Mouse (Mus musculus) midbrain, embryonic 12.5 days (tissue): ENCODE data around the gene Nfkbiz. TPM values are rescaled to one million over a fixed set of nuclear protein-coding genes. Genes with fewer than 3 reads are reported as not detected.

ENCODE experiments used
- ATAC-seq: fragments of 200-750 bp; cut with Nextera tagmentation; 2 replicates; pipeline ENCODE4 v1.8.0; 2017; ENCODE audit warnings: low read depth, moderate TSS enrichment, moderate library complexity; ENCODE audit not compliant: low FRiP score
- H3K27ac ChIP-seq: fragments of 300-500 bp; sonication (generic); replicated peaks from 2 replicates; pipeline ENCODE4 v1.5.1; 2016; ENCODE audit warnings: mild to moderate bottlenecking
- H3K27me3 ChIP-seq: fragments of 300-500 bp; sonication (generic); 2 replicates; pipeline ENCODE4 v1.6.1; 2016; ENCODE audit warnings: mild to moderate bottlenecking
- H3K36me3 ChIP-seq: fragments of 300-500 bp; sonication (generic); 2 replicates; pipeline ENCODE4 v1.6.1; 2016
- H3K4me1 ChIP-seq: fragments of 300-500 bp; sonication (generic); 2 replicates; pipeline ENCODE4 v1.6.1; 2016
- H3K4me2 ChIP-seq: fragments of 300-500 bp; sonication (generic); replicated peaks from 2 replicates; pipeline ENCODE4 v1.6.1; 2016; ENCODE audit warnings: mild to moderate bottlenecking, moderate library complexity
- H3K4me3 ChIP-seq: fragments of 300-500 bp; sonication (generic); 2 replicates; pipeline ENCODE4 v1.5.1; 2016; ENCODE audit warnings: mild to moderate bottlenecking
- H3K9ac ChIP-seq: fragments of 300-500 bp; sonication (generic); replicated peaks from 2 replicates; pipeline ENCODE4 v1.6.1; 2016; ENCODE audit warnings: mild to moderate bottlenecking, moderate library complexity
- H3K9me3 ChIP-seq: fragments of 300-500 bp; sonication (generic); 2 replicates; pipeline ENCODE4 v1.6.1; 2016; ENCODE audit warnings: mild to moderate bottlenecking
- WGBS: fragments of 180-500 bp; shearing (Covaris S2); methylation state at CpG from one replicate; pipeline ENCODE4 v1.1.7; 2016; 5-methylcytosine and 5-hydroxymethylcytosine counted together
- polyA plus RNA-seq: library from polyadenylated mRNA; unstranded; fragments of >200 nt; fragmentation: Nextera tagmentation; extraction: Ambion mirVana; gene quantifications from 2 replicates; pipeline ENCODE4 v1.2.1, GENCODE M21; 2016

The Nfkbiz gene
- polyA plus RNA-seq, 1 experiment from 2014 or later = 1.5 TPM

DNA sequence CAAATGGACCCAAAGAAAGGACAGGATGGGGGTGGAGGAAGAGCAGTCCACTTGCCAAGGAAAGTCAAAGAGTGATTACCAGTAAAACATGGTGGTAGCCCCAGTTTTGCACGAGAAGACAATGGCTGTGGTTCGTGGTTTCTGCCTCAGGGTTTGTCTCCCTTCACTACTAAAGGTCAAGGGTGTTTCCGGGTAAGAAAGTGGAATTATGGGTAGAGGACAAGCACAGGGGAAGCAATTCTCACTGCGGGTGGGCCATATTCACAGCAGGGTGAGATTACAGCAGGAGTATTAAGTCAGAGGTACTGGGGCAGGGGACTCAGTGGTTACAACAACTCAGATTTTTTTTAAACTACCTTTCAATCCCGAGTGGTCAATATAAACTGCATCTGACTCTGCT, 50.0 kb downstream of the Nfkbiz start:
- Histone ChIP-seq H3K9me3 (no peaks in the 10 kb centered on the region), H3K27me3 (no peaks in the 10 kb centered on the region), H3K4me1 (no peaks in the 10 kb centered on the region), H3K9ac (no peak overlapping the region), H3K4me3 (no peak overlapping the region), H3K27ac (no peak overlapping the region), H3K4me2 (no peak overlapping the region), H3K36me3 (no peaks in the 10 kb centered on the region)
- 91% methylated on average over 5 of the region's 5 CpGs for WGBS
- ATAC-seq = no peak

DNA sequence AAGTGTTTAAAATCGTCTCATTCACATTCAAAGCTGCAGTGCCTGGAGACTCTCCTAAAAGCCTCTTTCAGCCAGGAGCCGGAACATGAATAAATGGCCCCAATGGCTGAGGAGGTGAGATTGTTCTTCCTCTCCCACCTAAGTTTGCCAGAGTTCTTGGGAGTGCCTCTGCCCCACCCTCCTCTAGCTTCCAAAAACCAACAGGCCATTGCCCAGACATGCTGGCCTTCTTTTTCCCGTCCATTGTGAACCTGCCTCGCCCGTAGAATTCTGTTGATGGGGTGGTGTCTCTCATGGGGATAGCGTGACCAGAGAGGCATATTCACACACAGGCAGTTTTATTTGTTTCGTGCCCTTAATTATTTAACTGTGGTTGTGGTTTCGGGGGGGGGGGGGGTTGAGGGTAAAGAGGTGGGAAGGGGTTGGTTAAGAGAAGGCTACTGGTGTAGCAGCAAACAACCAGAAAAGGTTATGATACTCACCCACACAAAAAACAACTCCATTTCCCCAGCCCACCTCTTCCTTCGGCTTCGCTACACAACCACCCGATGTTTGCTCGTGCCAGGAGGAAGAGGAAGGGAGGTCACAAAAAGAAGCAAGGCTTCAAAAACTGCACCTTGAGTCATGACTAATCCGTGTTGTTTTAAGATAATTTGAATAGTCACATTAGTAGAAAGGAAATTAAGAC, 51.2 kb downstream of the Nfkbiz start:
- Histone ChIP-seq H3K27me3 (no peaks in the 10 kb centered on the region), H3K9me3 (no peaks in the 10 kb centered on the region), H3K9ac (no peak overlapping the region), H3K4me3 (no peak overlapping the region), H3K27ac (no peak overlapping the region), H3K4me1 (no peaks in the 10 kb centered on the region), H3K4me2 (no peak overlapping the region), H3K36me3 (no peaks in the 10 kb centered on the region)
- ATAC-seq = no peak
- WGBS = 88% methylated on average over 13 of the region's 13 CpGs

DNA sequence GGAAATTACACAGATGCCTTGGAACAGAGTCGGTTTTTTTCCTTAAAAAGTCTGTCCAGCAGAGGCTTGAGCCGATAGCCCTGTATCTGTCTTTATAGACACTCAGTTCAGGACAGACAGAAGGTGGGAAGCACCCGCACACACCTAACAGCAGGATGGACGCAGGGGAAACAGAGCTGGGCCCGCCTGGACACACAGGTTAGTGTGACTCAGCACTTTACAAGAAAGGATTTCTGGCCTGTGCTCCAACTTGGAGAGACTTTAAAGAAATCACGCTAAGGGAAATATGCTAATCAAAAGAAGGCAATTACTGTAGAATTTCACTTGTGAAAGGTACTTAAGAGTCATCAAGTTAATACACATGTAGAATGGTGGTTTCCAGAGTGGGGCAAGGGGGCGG, 54.3 kb downstream of the Nfkbiz start:
- H3K4me1 ChIP-seq = no peaks in the 10 kb centered on the region

GRCm38 (mm10) chr16:55783923-55784322, 54.8 kb downstream of the Nfkbiz start:
- ATAC-seq = no peak
- no peak overlapping the region for H3K9ac ChIP-seq
- no peaks in the 10 kb centered on the region for H3K36me3 ChIP-seq
- no peak overlapping the region for H3K4me2 ChIP-seq
- H3K4me1 ChIP-seq = no peaks in the 10 kb centered on the region
- WGBS = 80% methylated on average over 3 of the region's 3 CpGs
- no peak overlapping the region for H3K4me3 ChIP-seq
- no peaks in the 10 kb centered on the region for H3K9me3 ChIP-seq
- no peaks in the 10 kb centered on the region for H3K27me3 ChIP-seq
- H3K27ac ChIP-seq = no peak overlapping the region

More for the DNA sequence above, 54.3 kb downstream of the Nfkbiz start:
- WGBS = 77% methylated on average over 7 of the region's 7 CpGs
- H3K4me2 ChIP-seq = no peak overlapping the region
- no peak for ATAC-seq
- H3K27ac ChIP-seq = no peak overlapping the region
- H3K36me3 ChIP-seq = no peaks in the 10 kb centered on the region
- H3K9me3 ChIP-seq = no peaks in the 10 kb centered on the region
- H3K9ac ChIP-seq = no peak overlapping the region
- no peaks in the 10 kb centered on the region for H3K27me3 ChIP-seq
- no peak overlapping the region for H3K4me3 ChIP-seq

DNA sequence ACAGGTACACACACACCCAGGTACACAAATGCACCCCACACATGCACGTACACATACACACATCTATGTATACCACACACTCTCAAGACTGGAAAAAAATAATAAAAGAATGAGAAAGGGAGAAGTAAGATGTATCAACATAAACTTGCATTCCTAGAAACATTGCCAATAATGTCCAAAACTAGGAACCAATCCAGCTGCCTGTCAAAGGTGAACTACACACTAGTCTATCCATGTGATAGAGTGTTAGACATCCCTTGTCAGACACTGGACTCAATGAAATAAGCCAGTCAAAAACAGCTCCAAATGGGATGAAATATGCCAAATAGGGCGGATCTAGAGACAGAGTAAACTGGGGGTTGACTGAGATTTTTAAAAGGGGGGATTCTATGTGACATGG, 55.8 kb downstream of the Nfkbiz start:
- Histone ChIP-seq H3K4me1 (no peaks in the 10 kb centered on the region), H3K4me2 (no peak overlapping the region), H3K9ac (no peak overlapping the region), H3K4me3 (no peak overlapping the region), H3K36me3 (no peaks in the 10 kb centered on the region), H3K27ac (no peak overlapping the region), H3K9me3 (no peaks in the 10 kb centered on the region), H3K27me3 (no peaks in the 10 kb centered on the region)
- ATAC-seq = no peak
- 82% methylated on average over 2 of the region's 2 CpGs for WGBS

- no peaks in the 10 kb centered on the region for H3K27me3 ChIP-seq
- H3K36me3 ChIP-seq = no peaks in the 10 kb centered on the region
- WGBS = 62% methylated on average over 5 of the region's 5 CpGs
- H3K27ac ChIP-seq = no peak overlapping the region
- H3K9ac ChIP-seq = no peak overlapping the region
- ATAC-seq = no peak
- H3K9me3 ChIP-seq = no peaks in the 10 kb centered on the region
- H3K4me1 ChIP-seq = no peaks in the 10 kb centered on the region
- no peak overlapping the region for H3K4me3 ChIP-seq
- no peak overlapping the region for H3K4me2 ChIP-seq
Observed at GRCm38 (mm10) chr16:55781809-55782208, 56.9 kb downstream of the Nfkbiz start.

DNA sequence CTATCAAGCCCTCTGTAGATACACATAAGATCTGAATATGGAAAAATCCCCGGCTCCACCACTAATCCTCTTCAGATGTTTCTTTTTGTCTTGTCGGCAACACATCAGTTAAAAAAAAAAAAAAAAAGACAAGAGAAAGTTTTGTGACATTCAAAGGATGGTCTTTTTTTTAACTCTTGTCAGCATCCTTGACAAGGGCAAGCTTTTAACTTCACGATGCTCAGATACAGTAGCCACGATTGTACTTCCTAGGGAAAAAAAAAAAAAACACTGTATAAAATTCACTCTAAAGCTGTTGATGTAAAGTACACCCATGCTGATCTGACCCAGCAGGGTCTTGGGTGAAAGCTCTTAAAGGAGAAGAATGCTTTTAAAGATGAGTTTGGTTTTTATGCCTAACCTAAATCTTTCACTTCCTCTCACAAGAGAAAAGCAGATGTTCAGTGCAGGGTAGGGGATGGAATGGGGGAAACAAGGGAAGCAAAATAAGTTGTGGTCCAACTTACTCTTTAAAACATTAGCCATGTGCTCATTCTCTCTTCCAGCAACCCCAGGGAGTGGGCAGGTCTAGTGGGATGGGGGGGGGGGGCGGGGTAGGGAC, 57.6 kb downstream of the Nfkbiz start:
- no peaks in the 10 kb centered on the region for H3K27me3 ChIP-seq
- no peaks in the 10 kb centered on the region for H3K9me3 ChIP-seq
- WGBS = 46% methylated on average over 5 of the region's 5 CpGs
- no peak overlapping the region for H3K9ac ChIP-seq
- no peak overlapping the region for H3K27ac ChIP-seq
- ATAC-seq = no peak
- no peak overlapping the region for H3K4me3 ChIP-seq
- H3K36me3 ChIP-seq = no peaks in the 10 kb centered on the region
- H3K4me1 ChIP-seq = no peaks in the 10 kb centered on the region
- H3K4me2 ChIP-seq = no peak overlapping the region

DNA sequence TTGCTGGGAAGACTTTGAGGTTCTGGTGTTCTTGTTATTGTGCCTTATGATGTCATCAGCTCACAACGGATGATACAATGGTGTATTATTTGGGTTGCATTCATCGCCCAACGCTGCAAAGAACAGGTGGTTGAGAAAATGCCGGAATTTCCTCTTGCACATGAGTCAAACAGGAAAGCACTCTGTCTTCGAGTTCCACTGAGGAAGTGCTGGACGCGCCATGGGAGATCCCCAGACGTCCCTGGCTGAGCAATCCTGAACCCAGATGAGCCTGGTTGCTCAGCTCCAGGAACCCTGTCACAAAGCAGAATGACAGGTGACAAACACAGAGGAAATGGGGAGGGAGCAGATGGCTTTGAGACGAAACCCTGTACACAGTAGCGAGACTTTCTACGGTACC, 62.4 kb downstream of the Nfkbiz start:
- Histone ChIP-seq H3K4me1 (no peaks in the 10 kb centered on the region), H3K4me3 (no peak overlapping the region), H3K36me3 (no peaks in the 10 kb centered on the region), H3K9me3 (no peaks in the 10 kb centered on the region), H3K9ac (no peak overlapping the region), H3K27ac (no peak overlapping the region), H3K4me2 (no peak overlapping the region), H3K27me3 (no peaks in the 10 kb centered on the region)
- no peak for ATAC-seq
- WGBS = 87% methylated on average over 11 of the region's 11 CpGs

DNA sequence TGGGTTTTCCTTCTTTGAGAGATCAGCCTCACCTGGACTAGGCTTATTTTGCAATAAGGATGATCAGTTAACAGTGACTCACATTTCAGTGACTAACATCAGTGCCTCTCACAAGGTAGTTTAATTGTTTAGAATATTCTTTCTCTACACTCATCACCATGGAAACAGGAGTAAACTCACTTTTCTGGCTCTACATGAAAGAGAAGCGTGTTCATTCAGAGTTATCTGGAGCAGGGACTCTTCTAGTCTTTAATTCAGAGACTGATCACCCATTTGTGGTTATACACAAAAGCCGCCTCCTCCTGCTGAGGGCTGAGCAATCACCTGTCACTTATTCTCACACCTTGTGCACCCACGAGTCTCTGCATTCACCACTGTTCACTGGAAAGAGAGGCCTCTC, 68.5 kb downstream of the Nfkbiz start:
- H3K36me3 ChIP-seq = no peaks in the 10 kb centered on the region
- H3K4me1 ChIP-seq = no peaks in the 10 kb centered on the region
- no peaks in the 10 kb centered on the region for H3K9me3 ChIP-seq
- ATAC-seq = no peak
- WGBS = 85% methylated on average over 3 of the region's 3 CpGs
- H3K4me3 ChIP-seq = no peak overlapping the region
- no peaks in the 10 kb centered on the region for H3K27me3 ChIP-seq
- no peak overlapping the region for H3K27ac ChIP-seq
- no peak overlapping the region for H3K9ac ChIP-seq
- H3K4me2 ChIP-seq = no peak overlapping the region

Other genes with a start within 250 kb of the Nfkbiz start
- gene Nxpe3, start 56.4 kb upstream of the Nfkbiz start, polyA plus RNA-seq = 1.0 and 1.1 TPM in 2 replicates
- gene Cep97, start 96.0 kb upstream of the Nfkbiz start, polyA plus RNA-seq = 21.3 and 22.6 TPM in 2 replicates
- gene Rpl24, start 127.4 kb upstream of the Nfkbiz start, polyA plus RNA-seq = 724 and 726 TPM in 2 replicates
- gene Zbtb11, start 135.0 kb upstream of the Nfkbiz start, polyA plus RNA-seq = 21.5 and 21.6 TPM in 2 replicates
- gene Pcnp, start 190.8 kb upstream of the Nfkbiz start, polyA plus RNA-seq = 302 and 320 TPM in 2 replicates
- 24.5 and 26.1 TPM in 2 replicates for gene Trmt10c, start 198.9 kb upstream of the Nfkbiz start, polyA plus RNA-seq
- 52.6 and 56.5 TPM in 2 replicates for gene Senp7, start 209.4 kb upstream of the Nfkbiz start, polyA plus RNA-seq